Mouse (Mus musculus) forebrain, embryonic 14.5 days (tissue): ENCODE data around the gene Ikzf3. TPM values are rescaled to one million over a fixed set of nuclear protein-coding genes. Genes with fewer than 3 reads are reported as not detected.

ENCODE experiments used
- ATAC-seq: fragments of 200-750 bp; cut with Nextera tagmentation; 2 replicates; pipeline ENCODE4 v1.8.0; 2017; ENCODE audit warnings: mild to moderate bottlenecking, moderate library complexity
- DNase-seq: peaks from one replicate; pipeline ENCODE4 v3.0.0-alpha.2; 2015; ENCODE audit warnings: low spot score
- H3K27ac ChIP-seq: fragments of 300-500 bp; sonication (generic); 2 replicates; pipeline ENCODE4 v1.5.1; 2014; ENCODE audit warnings: low read depth, mild to moderate bottlenecking, control low read depth, low read length, moderate library complexity
- H3K27me3 ChIP-seq: fragments of 300-500 bp; sonication (generic); replicated peaks from 2 replicates; pipeline ENCODE4 v1.6.1; 2014; ENCODE audit warnings: low read length, control low read depth, mixed read lengths; ENCODE audit not compliant: control insufficient read depth, insufficient read depth
- H3K36me3 ChIP-seq: fragments of 300-500 bp; sonication (generic); 2 replicates; pipeline ENCODE4 v1.6.1; 2014; ENCODE audit warnings: low read length, control low read depth; ENCODE audit not compliant: control insufficient read depth, insufficient read depth
- H3K4me1 ChIP-seq: fragments of 300-500 bp; sonication (generic); 2 replicates; pipeline ENCODE4 v1.6.1; 2014; ENCODE audit warnings: antibody characterized with exemption, low read length, control low read depth; ENCODE audit not compliant: control insufficient read depth, insufficient read depth
- H3K4me2 ChIP-seq: fragments of 300-500 bp; sonication (generic); 2 replicates; pipeline ENCODE4 v1.6.1; 2014; ENCODE audit warnings: mild to moderate bottlenecking, control low read depth, low read length
- H3K4me3 ChIP-seq: fragments of 300-500 bp; sonication (generic); 2 replicates; pipeline ENCODE4 v1.5.1; 2014; ENCODE audit warnings: low read depth, low read length, control low read depth
- H3K9ac ChIP-seq: fragments of 300-500 bp; sonication (generic); 2 replicates; pipeline ENCODE4 v1.6.1; 2014; ENCODE audit warnings: mild to moderate bottlenecking, low read length, control low read depth, moderate library complexity
- H3K9me3 ChIP-seq: fragments of 300-500 bp; sonication (generic); replicated peaks from 2 replicates; pipeline ENCODE4 v1.6.1; 2016; ENCODE audit warnings: low read length, control low read depth, mixed read lengths; ENCODE audit not compliant: control insufficient read depth
- WGBS: fragments of 180-500 bp; shearing (Covaris S2); extraction: QIAGEN DNeasy Blood & Tissue Kit; methylation state at CpG from one replicate; pipeline ENCODE4 v1.1.7; 2014; 5-methylcytosine and 5-hydroxymethylcytosine counted together
- polyA plus RNA-seq: library from polyadenylated mRNA; unstranded; fragments of >200 nt; fragmentation: Nextera tagmentation; extraction: Ambion mirVana; gene quantifications from 2 replicates; pipeline ENCODE4 v1.2.1, GENCODE M21; 2014

The Ikzf3 gene
- polyA plus RNA-seq, 1 experiment from 2014 or later, result not detected

- 75% methylated on average over 3 of the region's 3 CpGs for WGBS
- H3K27me3 ChIP-seq, result peaks cover 27% of the 10 kb centered on the region
- H3K4me3 ChIP-seq, result no peak overlapping the region
- H3K4me2 ChIP-seq, result no peak overlapping the region
- H3K4me1 ChIP-seq, result no peaks in the 10 kb centered on the region
- no peak for DNase-seq
- H3K27ac ChIP-seq, result no peak overlapping the region
- H3K9me3 ChIP-seq, result no peaks in the 10 kb centered on the region
- H3K9ac ChIP-seq, result no peak overlapping the region
- H3K36me3 ChIP-seq, result no peaks in the 10 kb centered on the region
- no peak for ATAC-seq
Observed at GRCm38 (mm10) chr11:98449419-98449818, 96.4 kb downstream of the Ikzf3 start.

GRCm38 (mm10) chr11:98448191-98448790 is 97.5 kb downstream of the Ikzf3 start:
- H3K9ac ChIP-seq, result no peak overlapping the region
- H3K9me3 ChIP-seq, result no peaks in the 10 kb centered on the region
- H3K4me2 ChIP-seq, result no peak overlapping the region
- DNase-seq (no peak), ATAC-seq (no peak)
- H3K4me3 ChIP-seq, result no peak overlapping the region
- peaks cover 27% of the 10 kb centered on the region for H3K27me3 ChIP-seq
- no peak overlapping the region for H3K27ac ChIP-seq
- H3K4me1 ChIP-seq, result no peaks in the 10 kb centered on the region
- 47% methylated on average over 13 of the region's 13 CpGs for WGBS
- H3K36me3 ChIP-seq, result no peaks in the 10 kb centered on the region

GRCm38 (mm10) chr11:98447475-98447834 is 98.4 kb downstream of the Ikzf3 start:
- Histone ChIP-seq H3K4me1 (no peaks in the 10 kb centered on the region), H3K27me3 (peaks cover 27% of the 10 kb centered on the region), H3K4me3 (0 out of 2 replicates have a peak overlapping the region, but pooled peaks have one; percentile 5), H3K4me2 (peak overlapping the region; percentile 26; the same call in 1 of the 2 replicates), H3K27ac (no peak overlapping the region), H3K36me3 (no peaks in the 10 kb centered on the region), H3K9ac (no peak overlapping the region), H3K9me3 (no peaks in the 10 kb centered on the region)
- no peak for ATAC-seq
- 20% methylated on average over 7 of the region's 7 CpGs for WGBS
- DNase-seq, result no peak

- WGBS, result 4% methylated on average over 33 of the region's 33 CpGs
- 0 out of 2 replicates have a peak overlapping the region, but pooled peaks have one; percentile 5 for H3K4me3 ChIP-seq
- H3K4me2 ChIP-seq, result peak overlapping the region; percentile 26; the same call in 1 of the 2 replicates
- no peak overlapping the region for H3K9ac ChIP-seq
- DNase-seq (no peak), ATAC-seq (no peak)
- peaks cover 27% of the 10 kb centered on the region for H3K27me3 ChIP-seq
- no peak overlapping the region for H3K27ac ChIP-seq
- H3K9me3 ChIP-seq, result no peaks in the 10 kb centered on the region
- H3K36me3 ChIP-seq, result no peaks in the 10 kb centered on the region
- H3K4me1 ChIP-seq, result no peaks in the 10 kb centered on the region
Observed at GRCm38 (mm10) chr11:98446562-98447474, 99.0 kb downstream of the Ikzf3 start.

- Histone ChIP-seq H3K4me3 (0 out of 2 replicates have a peak within 1 kb of the TSS, but pooled peaks have one; percentile 5), H3K36me3 (no peaks in the 10 kb centered on the region), H3K9me3 (no peaks in the 10 kb centered on the region), H3K9ac (no peak within 1 kb of the TSS), H3K27ac (no peak within 1 kb of the TSS), H3K4me1 (no peaks in the 10 kb centered on the region), H3K4me2 (peak within 1 kb of the TSS; percentile 26; the same call in 1 of the 2 replicates), H3K27me3 (peaks cover 27% of the 10 kb centered on the region)
- DNase-seq (no peak), ATAC-seq (no peak)
- WGBS, result 16% methylated on average over 5 of the region's 5 CpGs
Observed at GRCm38 (mm10) chr11:98446213-98446561, 99.6 kb downstream of the Ikzf3 start, which contains the start of gene Grb7. TSS of gene Grb7 (plus strand) at chr11:98446394.

- DNase-seq, result no peak
- Histone ChIP-seq H3K9me3 (no peaks in the 10 kb centered on the region), H3K4me3 (no peak overlapping the region), H3K4me2 (no peak overlapping the region), H3K9ac (no peak overlapping the region), H3K27ac (no peak overlapping the region), H3K27me3 (peaks cover 27% of the 10 kb centered on the region), H3K36me3 (no peaks in the 10 kb centered on the region), H3K4me1 (no peaks in the 10 kb centered on the region)
- ATAC-seq, result no peak
- 77% methylated on average over 4 of the region's 4 CpGs for WGBS
Observed at GRCm38 (mm10) chr11:98445679-98446078, 100.2 kb downstream of the Ikzf3 start.

GRCm38 (mm10) chr11:98445238-98445637 is 100.6 kb downstream of the Ikzf3 start:
- H3K4me2 ChIP-seq, result no peak overlapping the region
- no peak for DNase-seq
- H3K9me3 ChIP-seq, result no peaks in the 10 kb centered on the region
- no peak overlapping the region for H3K27ac ChIP-seq
- no peak overlapping the region for H3K4me3 ChIP-seq
- no peak overlapping the region for H3K9ac ChIP-seq
- H3K27me3 ChIP-seq, result peaks cover 27% of the 10 kb centered on the region
- no peaks in the 10 kb centered on the region for H3K36me3 ChIP-seq
- H3K4me1 ChIP-seq, result no peaks in the 10 kb centered on the region
- WGBS, result 43% methylated on average over 1 of the region's 1 CpGs
- ATAC-seq, result no peak

GRCm38 (mm10) chr11:98443688-98444087 is 102.1 kb downstream of the Ikzf3 start:
- H3K4me1 ChIP-seq, result no peaks in the 10 kb centered on the region
- H3K4me2 ChIP-seq, result no peak overlapping the region
- H3K27me3 ChIP-seq, result peaks cover 27% of the 10 kb centered on the region
- no peak overlapping the region for H3K27ac ChIP-seq
- no peak for ATAC-seq
- no peaks in the 10 kb centered on the region for H3K9me3 ChIP-seq
- H3K36me3 ChIP-seq, result no peaks in the 10 kb centered on the region
- no peak overlapping the region for H3K4me3 ChIP-seq
- 100% methylated on average over 1 of the region's 1 CpGs for WGBS
- H3K9ac ChIP-seq, result no peak overlapping the region
- no peak for DNase-seq
